Mouse (Mus musculus): Measurements from ENCODE around the gene Slc9a9. TPM values are rescaled to one million over a fixed set of nuclear protein-coding genes. Genes with fewer than 3 reads are reported as not detected.

Gene Slc9a9
- polyA plus RNA-seq, 1 experiment from 2014 or later: 2.2 TPM

DNA sequence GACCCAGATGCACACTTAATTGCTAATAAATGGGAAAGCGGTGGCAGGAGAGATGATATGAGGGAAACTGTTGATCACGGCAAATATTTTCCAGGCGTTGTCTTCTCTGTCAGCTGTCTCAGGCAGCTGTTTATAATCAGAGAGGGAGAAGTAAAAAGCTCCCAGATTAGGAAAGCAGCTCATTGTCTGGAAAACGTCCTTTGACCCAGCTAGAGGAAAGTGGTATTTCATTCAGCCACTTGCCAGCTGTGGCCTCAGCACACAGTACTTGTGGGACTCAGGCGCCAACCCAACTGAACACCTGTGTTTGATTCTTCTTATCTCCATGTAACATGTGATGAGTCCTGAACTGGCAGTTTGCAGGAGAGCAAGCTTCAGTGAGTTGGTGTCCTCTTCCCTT is 252.4 kb downstream of the Slc9a9 start:
- no peaks in the 10 kb centered on the region for H3K4me1 ChIP-seq
- no peaks in the 10 kb centered on the region for H3K36me3 ChIP-seq (ENCODE audit: poor library complexity, severe bottlenecking)
- no peaks in the 10 kb centered on the region for H3K27me3 ChIP-seq
- no peak overlapping the region for H3K9ac ChIP-seq
- 61% methylated on average over 5 of the region's 5 CpGs for WGBS
- 0 out of 2 replicates have a peak, but pooled peaks have one; percentile 38 for ATAC-seq
- H3K27ac ChIP-seq: no peak overlapping the region
- H3K4me2 ChIP-seq: no peak overlapping the region
- H3K4me3 ChIP-seq: no peak overlapping the region
- H3K9me3 ChIP-seq (replicated peaks): no peaks in the 10 kb centered on the region

DNA sequence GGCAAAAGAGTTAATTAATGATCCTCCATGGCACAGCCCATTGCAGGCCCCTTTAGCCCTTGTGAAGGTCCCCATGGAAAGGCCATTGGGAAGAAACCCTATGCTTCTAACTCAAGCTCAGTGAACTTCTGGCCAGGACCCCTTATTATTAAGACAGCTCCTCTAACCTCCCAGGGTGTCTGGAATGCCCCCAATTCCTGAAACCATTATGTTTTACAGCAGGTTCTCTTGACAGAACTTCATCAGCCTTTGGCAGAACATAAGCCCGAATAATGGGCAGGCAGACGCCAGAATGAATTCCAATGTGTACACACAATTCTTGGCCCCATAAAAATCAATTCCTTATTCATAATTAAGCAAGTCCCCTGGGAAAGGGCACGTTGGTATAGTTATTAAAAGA is 256.1 kb downstream of the Slc9a9 start:
- H3K9ac ChIP-seq: no peak overlapping the region
- no peak for ATAC-seq
- no peak overlapping the region for H3K4me3 ChIP-seq
- H3K4me1 ChIP-seq: no peaks in the 10 kb centered on the region
- H3K27me3 ChIP-seq: no peaks in the 10 kb centered on the region
- H3K4me2 ChIP-seq: no peak overlapping the region
- H3K27ac ChIP-seq: no peak overlapping the region
- H3K9me3 ChIP-seq (replicated peaks): no peaks in the 10 kb centered on the region; the same call in 1 of the 2 replicates
- no peaks in the 10 kb centered on the region for H3K36me3 ChIP-seq (ENCODE audit: poor library complexity, severe bottlenecking)
- 48% methylated on average over 3 of the region's 3 CpGs for WGBS

- H3K4me1 ChIP-seq: no peaks in the 10 kb centered on the region
- ATAC-seq: no peak
Observed at GRCm38 (mm10) chr9:94927101-94927500, 257.4 kb downstream of the Slc9a9 start.

GRCm38 (mm10) chr9:94945569-94946135 is 275.9 kb downstream of the Slc9a9 start:
- Histone ChIP-seq H3K36me3 (ENCODE audit: poor library complexity, severe bottlenecking) (no peaks in the 10 kb centered on the region), H3K4me1 (no peaks in the 10 kb centered on the region), H3K4me2 (no peak overlapping the region), H3K9me3 (replicated peaks) (no peaks in the 10 kb centered on the region), H3K4me3 (no peak overlapping the region), H3K27ac (no peak overlapping the region), H3K9ac (no peak overlapping the region), H3K27me3 (no peaks in the 10 kb centered on the region)
- ATAC-seq: no peak
- 87% methylated on average over 7 of the region's 7 CpGs for WGBS

More at GRCm38 (mm10) chr9:94927101-94927500, 257.4 kb downstream of the Slc9a9 start:
- Histone ChIP-seq H3K27ac (no peak overlapping the region), H3K36me3 (ENCODE audit: poor library complexity, severe bottlenecking) (no peaks in the 10 kb centered on the region), H3K9me3 (replicated peaks) (no peaks in the 10 kb centered on the region; the same call in 1 of the 2 replicates), H3K4me2 (no peak overlapping the region), H3K27me3 (no peaks in the 10 kb centered on the region), H3K9ac (no peak overlapping the region), H3K4me3 (no peak overlapping the region)

DNA sequence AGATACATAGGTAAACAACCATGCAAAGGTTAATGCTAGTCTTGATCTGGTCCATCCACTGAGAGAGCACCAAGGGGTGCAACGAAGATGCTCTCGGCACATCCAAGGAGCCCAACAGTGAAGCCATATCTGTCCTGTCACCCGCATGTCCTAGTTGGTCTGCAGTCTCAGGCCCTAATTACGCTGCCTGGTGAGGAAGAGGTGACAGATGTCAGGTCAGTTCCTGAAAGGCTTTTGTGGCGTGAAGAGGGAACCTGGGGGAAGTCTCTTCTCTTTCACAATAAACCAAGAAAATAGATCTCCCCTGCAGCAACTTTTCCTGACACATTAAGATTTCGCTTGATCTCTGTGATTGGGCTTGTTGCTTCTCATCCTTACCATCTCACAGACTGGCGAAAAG is 277.5 kb downstream of the Slc9a9 start:
- H3K4me3 ChIP-seq: no peak overlapping the region
- H3K27me3 ChIP-seq: no peaks in the 10 kb centered on the region
- no peaks in the 10 kb centered on the region for H3K4me1 ChIP-seq
- ATAC-seq: no peak
- no peak overlapping the region for H3K9ac ChIP-seq
- no peak overlapping the region for H3K4me2 ChIP-seq
- WGBS: 77% methylated on average over 7 of the region's 7 CpGs
- H3K27ac ChIP-seq: no peak overlapping the region
- no peaks in the 10 kb centered on the region for H3K36me3 ChIP-seq (ENCODE audit: poor library complexity, severe bottlenecking)
- H3K9me3 ChIP-seq (replicated peaks): no peaks in the 10 kb centered on the region; the same call in 1 of the 2 replicates

DNA sequence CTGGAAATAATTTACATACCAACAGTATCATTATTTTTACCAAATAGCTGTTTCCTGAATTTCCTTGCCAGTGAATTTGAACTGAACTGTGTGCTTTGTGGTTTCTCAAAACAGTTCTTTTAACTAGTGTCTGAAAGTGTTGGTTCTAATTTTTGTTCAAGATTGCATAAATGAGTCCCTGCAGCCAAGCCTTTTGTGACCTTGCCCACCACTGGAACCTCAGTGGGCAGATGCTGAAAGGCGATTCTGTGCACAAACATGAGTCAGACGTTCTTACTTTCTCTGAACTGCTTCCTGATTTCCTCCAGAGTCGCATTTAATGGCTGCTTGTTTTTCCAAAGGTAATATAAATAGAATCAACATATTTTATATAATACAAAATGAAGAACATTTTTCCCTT is 281.0 kb downstream of the Slc9a9 start:
- no peak for ATAC-seq
- Histone ChIP-seq H3K9ac (no peak overlapping the region), H3K36me3 (ENCODE audit: poor library complexity, severe bottlenecking) (no peaks in the 10 kb centered on the region), H3K4me3 (no peak overlapping the region), H3K27me3 (no peaks in the 10 kb centered on the region), H3K9me3 (replicated peaks) (no peaks in the 10 kb centered on the region; the same call in 1 of the 2 replicates), H3K27ac (no peak overlapping the region), H3K4me1 (no peaks in the 10 kb centered on the region), H3K4me2 (no peak overlapping the region)
- WGBS: 65% methylated on average over 3 of the region's 3 CpGs

GRCm38 (mm10) chr9:94955645-94956044 is 285.9 kb downstream of the Slc9a9 start:
- ATAC-seq: no peak
- Histone ChIP-seq H3K36me3 (ENCODE audit: poor library complexity, severe bottlenecking) (no peaks in the 10 kb centered on the region), H3K4me3 (no peak overlapping the region), H3K27me3 (no peaks in the 10 kb centered on the region), H3K9ac (no peak overlapping the region), H3K4me2 (no peak overlapping the region), H3K27ac (no peak overlapping the region), H3K4me1 (no peaks in the 10 kb centered on the region), H3K9me3 (replicated peaks) (no peaks in the 10 kb centered on the region; the same call in 1 of the 2 replicates)
- 61% methylated on average over 2 of the region's 2 CpGs for WGBS

- Histone ChIP-seq H3K9ac (no peak overlapping the region), H3K4me2 (no peak overlapping the region), H3K9me3 (replicated peaks) (no peaks in the 10 kb centered on the region), H3K27ac (no peak overlapping the region), H3K27me3 (no peaks in the 10 kb centered on the region), H3K4me3 (no peak overlapping the region), H3K4me1 (no peaks in the 10 kb centered on the region), H3K36me3 (ENCODE audit: poor library complexity, severe bottlenecking) (no peaks in the 10 kb centered on the region)
- ATAC-seq: no peak
- WGBS: 53% methylated on average over 2 of the region's 2 CpGs
Observed at GRCm38 (mm10) chr9:94958382-94958781, 288.7 kb downstream of the Slc9a9 start.

- H3K4me2 ChIP-seq: no peak overlapping the region
- no peaks in the 10 kb centered on the region for H3K36me3 ChIP-seq (ENCODE audit: poor library complexity, severe bottlenecking)
- 24% methylated on average over 5 of the region's 5 CpGs for WGBS
- no peak overlapping the region for H3K9ac ChIP-seq
- H3K27me3 ChIP-seq: no peaks in the 10 kb centered on the region
- peaks cover 15% of the 10 kb centered on the region for H3K4me1 ChIP-seq
- no peak overlapping the region for H3K4me3 ChIP-seq
- ATAC-seq: peak; percentile 55; the same call in 1 of the 2 replicates
- H3K9me3 ChIP-seq (replicated peaks): no peaks in the 10 kb centered on the region
- H3K27ac ChIP-seq: no peak overlapping the region; the same call in 1 of the 2 replicates
Observed at GRCm38 (mm10) chr9:94968596-94969120, 298.9 kb downstream of the Slc9a9 start.

DNA sequence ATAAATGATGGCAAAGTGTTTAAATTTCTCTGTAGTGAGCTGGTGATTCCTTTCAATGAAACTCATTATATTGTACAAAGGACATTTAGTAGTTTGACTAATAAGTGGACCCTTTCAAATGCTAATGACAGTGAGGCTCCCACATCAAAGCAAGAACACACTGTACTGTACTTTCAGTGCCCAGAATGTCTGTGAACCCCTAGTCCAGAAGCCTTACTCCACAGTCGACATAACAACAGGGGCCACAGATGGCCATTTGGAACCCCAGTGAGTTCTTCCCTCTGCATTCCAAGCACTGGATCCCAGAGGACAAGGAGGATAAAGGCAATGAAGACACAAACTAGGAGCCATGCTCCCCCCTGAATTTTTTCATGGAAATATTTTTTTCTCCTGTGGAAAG is 299.4 kb downstream of the Slc9a9 start:
- Histone ChIP-seq H3K27ac (peak overlapping the region; percentile 52; the same call in 1 of the 2 replicates), H3K9me3 (replicated peaks) (no peaks in the 10 kb centered on the region), H3K36me3 (ENCODE audit: poor library complexity, severe bottlenecking) (no peaks in the 10 kb centered on the region), H3K27me3 (no peaks in the 10 kb centered on the region), H3K4me1 (peaks cover 15% of the 10 kb centered on the region), H3K4me3 (no peak overlapping the region), H3K4me2 (no peak overlapping the region), H3K9ac (no peak overlapping the region)
- ATAC-seq: peak; percentile 89
- 4% methylated on average over 1 of the region's 1 CpGs for WGBS

GRCm38 (mm10) chr9:94972021-94972420 is 302.3 kb downstream of the Slc9a9 start:
- Histone ChIP-seq H3K9ac (no peak overlapping the region), H3K27ac (no peak overlapping the region), H3K4me1 (peaks cover 15% of the 10 kb centered on the region), H3K9me3 (replicated peaks) (no peaks in the 10 kb centered on the region), H3K4me2 (no peak overlapping the region), H3K27me3 (no peaks in the 10 kb centered on the region), H3K36me3 (ENCODE audit: poor library complexity, severe bottlenecking) (no peaks in the 10 kb centered on the region), H3K4me3 (no peak overlapping the region)
- WGBS: 79% methylated on average over 2 of the region's 2 CpGs
- ATAC-seq: no peak

DNA sequence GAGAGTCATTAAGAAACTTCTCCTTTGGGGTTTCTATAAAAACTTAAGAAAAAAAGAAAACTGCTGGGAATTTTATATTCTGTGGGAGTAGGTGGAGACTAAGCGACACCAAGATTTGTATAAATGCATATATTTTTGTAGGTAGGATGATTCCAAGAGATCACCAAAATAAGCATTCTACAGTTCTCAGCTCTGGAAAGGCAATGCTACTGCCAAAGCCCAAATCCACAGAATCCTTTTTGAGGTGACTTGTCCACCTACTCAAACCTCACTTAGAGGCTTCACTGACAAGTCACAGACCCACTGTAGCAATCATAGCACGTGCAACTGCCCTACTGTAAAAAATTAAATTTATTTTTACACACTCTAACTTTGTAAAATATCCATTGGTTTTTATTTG is 303.0 kb downstream of the Slc9a9 start:
- ATAC-seq: no peak
- Histone ChIP-seq H3K27me3 (no peaks in the 10 kb centered on the region), H3K9ac (no peak overlapping the region), H3K9me3 (replicated peaks) (no peaks in the 10 kb centered on the region), H3K4me1 (peaks cover 15% of the 10 kb centered on the region), H3K36me3 (ENCODE audit: poor library complexity, severe bottlenecking) (no peaks in the 10 kb centered on the region), H3K27ac (no peak overlapping the region), H3K4me2 (no peak overlapping the region), H3K4me3 (no peak overlapping the region)
- 92% methylated on average over 2 of the region's 2 CpGs for WGBS

DNA sequence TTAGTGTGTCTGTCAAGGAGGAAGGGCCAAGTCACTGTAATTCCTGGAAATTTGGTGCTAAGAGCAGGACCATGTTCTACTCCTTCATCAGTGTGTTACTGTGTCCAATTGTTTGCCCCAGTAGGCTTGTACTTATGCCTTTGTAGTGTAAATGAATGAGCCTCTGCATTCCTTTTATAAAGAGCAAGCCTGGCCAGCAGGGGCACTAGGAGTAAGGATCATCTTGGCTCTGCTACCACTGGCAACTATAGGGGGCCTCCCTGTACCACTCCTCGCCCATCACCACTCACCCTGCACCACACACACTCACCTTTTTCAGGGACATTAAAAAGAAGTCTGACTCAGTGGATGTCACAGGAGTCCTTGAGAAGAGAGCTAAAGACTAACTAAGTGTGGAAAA is 306.5 kb downstream of the Slc9a9 start:
- Histone ChIP-seq H3K9ac (no peak overlapping the region), H3K36me3 (ENCODE audit: poor library complexity, severe bottlenecking) (no peaks in the 10 kb centered on the region), H3K4me3 (no peak overlapping the region), H3K27me3 (no peaks in the 10 kb centered on the region), H3K4me1 (no peaks in the 10 kb centered on the region), H3K9me3 (replicated peaks) (no peaks in the 10 kb centered on the region), H3K27ac (no peak overlapping the region), H3K4me2 (no peak overlapping the region)
- ATAC-seq: no peak
- 83% methylated on average over 1 of the region's 1 CpGs for WGBS
